Mouse (Mus musculus): ENCODE results near the gene Ccdc40.
A peak's percentile ranks its signal among the peaks of the same experiment; 100 is the strongest.

Ccdc40 gene

DNA sequence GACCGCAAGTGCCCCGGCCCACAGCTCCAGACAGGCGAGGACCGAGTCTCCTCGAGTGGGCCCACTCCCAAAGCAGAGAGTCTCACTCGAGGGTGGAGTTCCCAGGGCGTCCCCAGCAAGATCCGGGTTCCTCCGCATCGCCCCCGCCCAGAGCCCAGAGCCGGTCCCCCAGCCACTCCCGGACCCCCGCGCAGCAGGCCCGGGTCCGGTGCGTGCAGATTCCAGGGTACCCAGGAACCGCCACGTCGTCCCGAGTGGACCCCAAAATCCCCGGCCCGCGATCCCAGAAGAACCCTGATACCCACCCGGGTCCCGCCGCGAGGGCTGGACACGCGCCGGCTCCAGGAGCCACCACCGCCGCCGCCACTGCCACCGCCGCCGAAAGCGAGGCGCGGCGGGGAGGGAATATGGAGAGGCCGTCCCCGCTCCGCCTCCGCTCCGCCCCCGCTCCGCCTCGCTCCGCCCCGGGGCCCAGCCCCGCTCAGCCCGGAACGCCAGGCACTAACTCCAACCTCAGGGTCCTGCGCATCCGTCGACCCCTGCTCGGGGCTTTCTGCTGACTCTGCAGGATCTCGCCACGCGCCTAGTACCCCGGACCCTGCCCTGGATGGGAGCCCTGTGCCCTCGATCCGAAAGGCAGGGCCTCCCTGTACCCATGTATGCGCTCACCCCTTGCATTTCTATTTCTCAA is at the start of gene Ccdc40, which contains the start of gene Tbc1d16:
Gene Ccdc40, plus strand, starts transcription at position 482 of the 691 bp plus-strand sequence.
Gene Tbc1d16, minus strand, starts transcription at position 409 of the 691 bp plus-strand sequence.
- DNase-seq (ENCODE audit: extremely low read depth, low read depth), result no peak

DNA sequence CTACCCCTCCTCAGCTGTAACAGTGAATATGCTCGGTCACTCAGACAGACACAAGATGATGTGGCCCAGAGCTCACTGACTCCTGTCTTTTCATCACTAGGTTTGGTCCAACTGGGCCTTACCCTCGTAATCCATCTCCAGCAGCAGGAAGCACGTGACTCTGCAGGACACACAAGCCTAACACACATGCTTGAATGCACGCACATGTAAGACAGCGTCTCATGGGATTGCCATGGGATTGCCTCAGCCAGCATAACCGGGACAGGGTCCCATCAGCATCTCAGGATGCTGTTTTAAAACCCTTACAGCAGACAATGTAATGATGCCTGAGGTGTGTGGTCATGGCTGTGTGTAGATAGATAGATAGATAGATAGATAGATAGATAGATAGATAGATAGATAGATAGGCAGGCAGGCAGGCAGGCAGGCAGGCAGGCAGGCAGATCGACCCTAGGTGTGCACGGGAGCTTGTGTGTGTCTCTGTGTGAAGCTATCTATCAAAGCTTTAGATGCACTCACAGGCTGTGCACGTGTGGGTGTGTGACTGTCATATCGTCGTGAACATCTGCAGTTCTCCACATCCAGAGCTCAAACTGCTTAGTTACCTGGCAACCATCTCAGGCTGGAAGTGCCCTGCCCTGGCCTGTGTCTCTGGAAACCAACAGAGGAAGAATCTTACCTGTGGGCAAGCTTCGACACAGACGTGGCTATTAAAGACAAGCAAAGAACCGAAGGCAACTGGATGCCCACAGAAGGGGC is 47.4 kb upstream of the Ccdc40 start:
- no peak for DNase-seq (ENCODE audit: extremely low read depth, low read depth)

DNA sequence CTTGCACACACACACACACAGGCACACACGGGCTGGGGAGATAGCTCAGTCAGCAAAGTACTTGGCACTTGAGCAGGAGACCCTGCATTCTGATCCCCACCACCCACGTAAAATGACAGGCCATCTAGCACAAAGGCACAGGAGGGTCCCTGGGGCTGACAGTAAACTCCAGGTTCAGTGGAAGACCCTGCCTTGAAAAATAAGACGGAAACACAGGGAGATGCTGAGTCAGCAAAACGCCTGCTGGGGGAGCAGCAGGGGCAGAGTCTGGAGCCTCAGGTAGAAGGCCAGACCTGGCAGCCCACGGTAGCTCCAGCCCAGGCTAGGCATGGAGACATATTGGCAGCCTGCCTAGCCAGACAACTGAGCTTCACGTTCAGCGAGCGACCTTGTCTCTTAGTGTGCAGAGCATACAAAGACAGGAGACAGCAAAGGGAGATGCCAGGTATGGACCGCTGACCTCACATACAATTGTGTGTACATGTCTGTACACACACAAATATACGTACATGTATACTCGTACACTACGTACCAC is 46.4 kb upstream of the Ccdc40 start:
- DNase-seq (ENCODE audit: extremely low read depth, low read depth), result no peak

- DNase-seq (ENCODE audit: extremely low read depth, low read depth), result no peak
Observed at GRCm38 (mm10) chr11:119183684-119184310, 44.6 kb upstream of the Ccdc40 start.

GRCm38 (mm10) chr11:119186381-119186780 is 42.0 kb upstream of the Ccdc40 start:
- DNase-seq (ENCODE audit: extremely low read depth, low read depth), result no peak

GRCm38 (mm10) chr11:119186989-119187799 is 41.2 kb upstream of the Ccdc40 start:
- peak; percentile 7 for DNase-seq (ENCODE audit: extremely low read depth, low read depth)

DNA sequence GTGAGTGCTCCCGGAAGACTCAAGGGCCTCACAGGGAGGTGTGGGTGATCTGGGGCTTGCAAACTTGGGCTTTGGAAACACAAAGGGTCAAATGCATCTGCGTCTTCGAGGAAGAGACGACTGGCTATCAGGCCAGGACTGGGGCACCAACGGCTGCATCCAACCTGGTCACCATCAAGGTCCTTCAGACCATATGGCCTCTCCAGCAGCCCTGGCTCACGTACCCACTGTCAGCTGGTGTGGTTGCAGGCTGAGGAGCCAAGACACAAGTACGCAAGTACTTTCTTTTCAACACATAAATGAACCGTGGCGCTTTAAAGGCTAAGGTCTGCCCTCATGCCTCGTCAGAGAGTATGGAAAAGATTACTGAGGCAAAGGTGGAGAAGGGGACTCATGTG is 40.6 kb upstream of the Ccdc40 start:
- DNase-seq (ENCODE audit: extremely low read depth, low read depth), result no peak

GRCm38 (mm10) chr11:119188389-119188788 is 40.0 kb upstream of the Ccdc40 start:
- DNase-seq (ENCODE audit: extremely low read depth, low read depth), result no peak

GRCm38 (mm10) chr11:119189319-119189718 is 39.1 kb upstream of the Ccdc40 start:
- no peak for DNase-seq (ENCODE audit: extremely low read depth, low read depth)

GRCm38 (mm10) chr11:119190498-119190897 is 37.9 kb upstream of the Ccdc40 start:
- peak; percentile 9 for DNase-seq (ENCODE audit: extremely low read depth, low read depth)

- no peak for DNase-seq (ENCODE audit: extremely low read depth, low read depth)
Observed at GRCm38 (mm10) chr11:119191606-119192081, 36.7 kb upstream of the Ccdc40 start.

DNA sequence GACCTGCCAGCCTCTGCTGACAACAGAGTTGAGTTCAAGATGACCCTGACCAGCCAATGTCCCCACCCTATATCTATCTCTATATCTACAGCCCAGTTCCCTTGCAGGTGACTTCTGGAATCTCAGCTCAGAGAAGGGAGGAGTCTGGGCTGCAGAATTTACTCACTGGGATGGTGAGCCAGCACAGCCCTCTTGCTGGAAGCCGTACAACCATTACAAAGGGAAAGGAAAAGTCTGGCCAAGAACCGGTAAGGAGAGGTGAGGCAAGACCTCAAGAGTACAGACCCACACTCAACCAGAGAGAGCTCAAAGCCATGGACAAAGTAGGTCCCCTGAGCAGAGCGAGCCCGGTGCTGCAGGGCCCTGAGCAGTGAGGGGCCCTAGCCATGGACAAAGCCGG is 36.2 kb upstream of the Ccdc40 start:
- DNase-seq (ENCODE audit: extremely low read depth, low read depth), result no peak

DNA sequence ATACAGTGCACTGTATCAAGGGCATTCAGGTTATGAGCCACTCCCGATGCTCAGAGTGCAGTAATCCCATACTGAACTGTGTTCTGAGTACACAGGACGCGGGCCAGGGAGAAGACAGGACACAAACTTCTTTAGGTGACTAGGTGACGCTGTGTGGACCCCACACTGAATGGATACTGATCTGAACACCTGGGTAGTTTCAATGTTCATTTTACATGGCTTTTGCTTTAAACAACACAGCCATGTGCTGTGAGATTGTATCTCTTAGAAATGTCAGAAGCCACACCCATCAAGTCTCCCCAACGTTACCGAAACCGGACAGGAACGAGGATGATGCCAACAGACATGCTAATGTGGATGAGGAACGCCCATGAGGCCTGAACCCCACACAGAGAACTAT is 35.8 kb upstream of the Ccdc40 start:
- no peak for DNase-seq (ENCODE audit: extremely low read depth, low read depth)

- no peak for DNase-seq (ENCODE audit: extremely low read depth, low read depth)
Observed at GRCm38 (mm10) chr11:119197618-119198563, 30.5 kb upstream of the Ccdc40 start.

- no peak for DNase-seq (ENCODE audit: extremely low read depth, low read depth)
Observed at GRCm38 (mm10) chr11:119198564-119199232, 29.7 kb upstream of the Ccdc40 start.

GRCm38 (mm10) chr11:119199233-119199601 is 29.2 kb upstream of the Ccdc40 start:
- no peak for DNase-seq (ENCODE audit: extremely low read depth, low read depth)

DNA sequence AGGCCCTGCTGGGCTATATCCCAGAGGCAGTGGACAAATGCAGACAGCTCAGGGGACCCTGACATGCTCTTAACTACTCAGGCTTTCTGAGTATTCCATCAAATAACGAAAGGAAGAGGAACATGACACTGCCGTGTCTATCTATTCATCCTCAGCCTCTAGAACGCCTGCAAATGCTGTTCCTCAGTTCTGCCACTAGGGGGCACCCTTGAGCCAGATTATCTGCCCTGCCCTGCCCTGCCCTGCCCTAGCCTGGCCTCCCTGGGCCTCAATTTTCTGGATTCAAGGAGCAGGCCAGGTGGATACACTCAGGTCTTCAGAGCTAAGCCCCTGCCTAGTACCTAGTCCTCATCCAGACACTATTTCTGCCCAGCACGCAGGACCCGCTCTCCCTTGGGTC is 24.9 kb upstream of the Ccdc40 start:
- no peak for DNase-seq (ENCODE audit: extremely low read depth, low read depth)

DNA sequence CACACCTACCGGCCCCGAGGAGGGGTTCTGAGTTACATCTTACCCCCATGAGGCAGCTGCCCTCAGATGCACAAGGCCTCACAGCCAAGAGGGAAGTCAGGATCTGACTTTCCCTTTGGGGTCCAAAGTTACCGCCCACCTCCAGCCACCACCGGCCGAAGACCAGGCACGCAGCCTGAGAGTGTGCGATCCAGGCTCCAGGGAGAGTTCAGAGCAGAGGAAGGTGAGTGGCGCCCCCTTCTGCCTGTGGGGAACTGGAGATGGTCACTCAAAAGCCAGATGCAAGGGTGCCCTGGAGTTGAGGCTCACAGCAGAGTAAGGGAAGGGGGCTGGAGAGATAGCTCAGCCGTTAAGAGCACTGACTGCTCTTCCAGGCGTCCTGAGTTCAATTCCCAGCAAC is 22.6 kb upstream of the Ccdc40 start:
- no peak for DNase-seq (ENCODE audit: extremely low read depth, low read depth)

- no peak for DNase-seq (ENCODE audit: extremely low read depth, low read depth)
Observed at GRCm38 (mm10) chr11:119206562-119206961, 21.8 kb upstream of the Ccdc40 start.

Data from MEL-GATA-1-ER (cell line).